Mouse (Mus musculus): Measurements from ENCODE around the gene Hdac9.

GRCm38 (mm10) chr12:34194116-34194515, 722.8 kb downstream of the Hdac9 start:
- TF ChIP-seq CTCF (IDR thresholded peaks at IDR 0.05; ENCODE audit: low read depth, low read length) (no peak), GATA1 (IDR thresholded peaks at IDR 0.05; ENCODE audit: borderline replicate concordance, low read length) (no peak), TAL1 (conservative IDR thresholded peaks at IDR 0.05; ENCODE audit: low read depth, low read length) (no peak), POLR2AphosphoS5 (IDR thresholded peaks at IDR 0.05; ENCODE audit: insufficient replicate concordance, low read depth, low read length) (no peak), GATA2 (IDR thresholded peaks at IDR 0.05; ENCODE audit: borderline replicate concordance, low read depth, low read length) (no peak)
